Mouse (Mus musculus) cerebral cortex, adult 2 months (tissue): ENCODE results near the gene Unc5c.

Experiments used
- WGBS: fragments of 180-500 bp; shearing (Covaris S2); methylation state at CpG from one replicate; pipeline ENCODE4 v1.1.7; 2018; 5-methylcytosine and 5-hydroxymethylcytosine counted together

Gene Unc5c

GRCm38 (mm10) chr3:141849206-141849605 lies 384.2 kb downstream of the Unc5c start:
- 67% methylated on average over 1 of the region's 1 CpGs for WGBS

- 53% methylated on average over 7 of the region's 7 CpGs for WGBS
Measured at GRCm38 (mm10) chr3:141850141-141850540, 385.1 kb downstream of the Unc5c start.

DNA sequence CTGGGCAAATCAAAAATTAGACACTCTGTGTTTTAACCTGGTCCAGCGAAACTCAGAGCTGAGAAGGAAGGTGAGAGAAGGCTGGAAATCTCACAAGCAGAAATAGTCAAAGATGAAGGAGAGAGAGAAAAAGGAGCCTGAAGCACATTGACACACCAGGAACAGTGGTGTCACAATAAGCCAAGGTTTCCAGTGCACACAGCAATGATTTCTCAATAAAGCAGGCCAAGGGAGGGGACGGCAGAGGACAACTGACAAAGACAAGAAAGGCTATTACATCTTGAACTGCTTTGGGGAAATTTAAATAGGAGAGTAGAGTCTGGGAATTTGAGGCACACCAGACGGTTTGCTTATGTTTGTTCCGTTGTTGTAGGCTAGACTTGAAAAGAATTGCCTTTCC lies 389.3 kb downstream of the Unc5c start:
- 84% methylated on average over 4 of the region's 4 CpGs for WGBS

DNA sequence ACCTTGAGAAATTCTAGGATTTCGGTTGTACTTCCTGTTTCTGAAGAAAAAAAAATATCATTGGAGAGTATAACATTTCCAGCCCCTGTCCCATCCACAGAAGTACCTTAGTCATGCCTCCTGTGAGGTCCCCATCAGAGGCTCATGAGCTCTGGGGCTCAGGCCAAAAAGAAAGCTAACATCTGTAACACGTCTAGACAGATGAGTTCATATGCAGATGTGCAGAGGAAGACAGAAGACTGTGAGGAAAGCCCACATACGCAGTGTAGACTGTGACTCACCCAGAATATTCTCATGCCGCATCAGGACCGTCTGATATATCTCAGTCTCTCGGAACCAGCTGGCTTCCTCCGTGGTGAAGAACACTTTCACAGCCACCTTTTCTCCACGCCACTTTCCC lies 392.1 kb downstream of the Unc5c start:
- WGBS = 79% methylated on average over 8 of the region's 8 CpGs

- 12% methylated on average over 13 of the region's 13 CpGs for WGBS
Measured at GRCm38 (mm10) chr3:141862816-141863461, 397.9 kb downstream of the Unc5c start.

- WGBS = 88% methylated on average over 3 of the region's 3 CpGs
Measured at GRCm38 (mm10) chr3:141871805-141872204, 406.8 kb downstream of the Unc5c start.

- WGBS = 89% methylated on average over 10 of the region's 10 CpGs
Measured at GRCm38 (mm10) chr3:141872337-141873042, 407.5 kb downstream of the Unc5c start.

DNA sequence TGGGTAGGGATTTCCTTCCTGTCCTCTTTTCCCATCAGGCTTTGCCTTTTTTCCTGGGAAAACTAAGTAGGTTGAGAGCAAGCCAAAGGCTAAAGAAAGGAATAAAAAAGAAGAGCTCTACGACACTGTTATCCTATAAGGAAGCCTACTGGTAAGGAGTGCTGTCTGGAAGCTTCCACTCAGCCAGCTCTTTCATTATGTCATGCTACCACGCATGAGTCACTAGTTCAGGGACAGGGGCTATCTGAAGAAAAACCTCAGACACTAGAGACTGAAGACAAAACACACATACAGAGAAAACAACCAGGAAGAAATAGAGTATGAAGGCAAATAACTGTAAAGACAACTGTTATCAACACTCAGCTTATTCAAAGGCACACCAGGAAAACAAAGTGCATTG lies 417.5 kb downstream of the Unc5c start:
- WGBS = 74% methylated on average over 2 of the region's 2 CpGs

GRCm38 (mm10) chr3:141884190-141884589 lies 419.2 kb downstream of the Unc5c start:
- WGBS = 98% methylated on average over 5 of the region's 5 CpGs
